Mouse (Mus musculus) kidney, adult 9 months (tissue): ENCODE measurements around the gene Ddx49.
A peak's percentile ranks its signal among the peaks of the same experiment; 100 is the strongest.

ENCODE experiments used
- DNase-seq: peaks from one replicate; pipeline ENCODE4 v3.0.0; 2022

Gene Ddx49

DNA sequence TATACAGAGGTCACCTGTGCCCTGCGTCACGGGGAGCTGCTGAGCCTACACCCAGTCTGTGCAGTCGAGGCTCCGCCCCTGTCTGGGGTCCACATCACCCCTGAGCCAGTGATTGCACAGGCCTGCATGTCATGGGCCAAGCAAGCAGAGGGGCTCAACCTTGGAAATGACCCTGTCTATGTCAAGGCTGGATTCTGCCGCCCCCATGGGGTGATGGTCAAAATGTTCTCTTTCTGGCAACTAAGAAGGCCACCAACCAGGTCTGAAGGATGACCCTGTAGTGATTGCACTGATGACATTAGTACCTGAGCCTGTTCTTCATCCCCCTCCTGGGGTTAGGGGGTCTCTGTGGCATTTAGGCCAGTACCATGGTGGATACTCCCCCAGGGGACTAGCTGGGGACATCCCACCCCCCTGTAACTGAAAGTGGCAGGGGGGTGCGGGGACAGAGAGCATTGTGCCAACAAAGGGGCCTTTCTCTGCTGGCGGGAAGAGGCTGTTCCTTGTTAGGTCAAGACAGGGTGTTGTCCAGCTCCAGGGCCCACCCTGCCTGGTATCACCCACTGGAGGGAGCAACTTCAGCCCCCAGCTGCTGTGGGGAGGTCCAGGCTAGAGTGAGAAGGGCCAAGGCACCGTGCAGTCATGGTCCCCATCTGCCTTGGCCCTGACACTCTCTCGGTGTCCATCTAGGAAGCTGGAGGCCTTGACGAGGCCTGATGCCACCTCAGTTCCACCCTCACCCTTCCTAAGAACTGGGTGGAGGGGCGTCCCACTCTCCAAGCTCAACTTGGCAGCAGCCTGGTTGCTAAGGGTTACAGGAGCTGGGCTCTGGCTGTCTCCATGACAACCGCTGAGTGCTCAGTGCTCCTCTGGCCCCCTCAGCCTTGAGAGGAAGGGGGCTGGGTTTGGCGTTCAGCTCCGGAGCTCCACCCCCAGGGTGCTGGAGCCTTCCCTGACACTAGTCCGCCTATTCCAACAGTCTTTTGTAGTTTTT, 14.5 kb upstream of the Ddx49 start:
- no peak for DNase-seq

DNA sequence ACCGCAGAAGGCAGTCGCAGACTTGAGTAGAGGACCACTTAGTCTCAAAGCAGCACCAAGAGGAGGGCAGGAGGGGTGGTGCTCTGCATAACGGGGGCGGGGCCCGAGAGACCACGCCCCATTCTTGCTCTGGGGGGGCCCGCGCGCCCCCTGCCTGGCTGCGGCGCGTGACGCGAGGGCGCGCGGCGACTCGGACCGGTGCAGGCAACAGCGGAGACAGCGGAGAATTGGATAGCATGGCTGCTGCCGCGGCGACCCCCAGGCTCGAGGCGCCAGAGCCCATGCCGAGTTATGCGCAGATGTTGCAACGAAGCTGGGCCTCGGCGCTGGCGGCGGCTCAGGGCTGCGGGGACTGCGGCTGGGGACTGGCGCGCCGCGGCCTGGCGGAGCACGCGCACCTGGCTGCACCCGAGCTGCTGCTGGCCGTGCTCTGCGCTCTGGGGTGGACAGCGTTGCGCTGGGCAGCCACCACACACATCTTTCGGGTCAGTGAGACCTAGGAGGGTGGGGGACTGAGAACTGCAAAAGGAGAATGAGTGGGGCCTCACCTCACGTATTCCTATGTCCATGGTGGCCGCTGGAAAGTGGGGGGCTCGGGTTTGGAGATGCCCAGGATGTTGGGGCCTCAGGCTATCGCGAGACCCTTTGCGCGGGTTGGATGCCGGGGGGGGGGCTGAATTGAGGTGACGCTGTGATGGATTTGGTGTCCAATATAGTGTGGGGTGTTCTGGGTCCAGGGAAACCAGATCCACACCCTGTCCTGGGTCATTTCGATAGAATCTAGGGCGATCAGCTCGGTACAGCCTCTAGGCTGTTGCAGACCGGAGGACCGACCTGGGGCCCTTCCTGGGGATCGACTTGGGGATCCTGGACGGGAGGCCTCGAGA, 13.6 kb upstream of the Ddx49 start, which contains the start of gene Cers1:
Cers1 (plus strand) TSS at position 152 of the 887 bp plus-strand sequence.
- DNase-seq, result no peak

DNA sequence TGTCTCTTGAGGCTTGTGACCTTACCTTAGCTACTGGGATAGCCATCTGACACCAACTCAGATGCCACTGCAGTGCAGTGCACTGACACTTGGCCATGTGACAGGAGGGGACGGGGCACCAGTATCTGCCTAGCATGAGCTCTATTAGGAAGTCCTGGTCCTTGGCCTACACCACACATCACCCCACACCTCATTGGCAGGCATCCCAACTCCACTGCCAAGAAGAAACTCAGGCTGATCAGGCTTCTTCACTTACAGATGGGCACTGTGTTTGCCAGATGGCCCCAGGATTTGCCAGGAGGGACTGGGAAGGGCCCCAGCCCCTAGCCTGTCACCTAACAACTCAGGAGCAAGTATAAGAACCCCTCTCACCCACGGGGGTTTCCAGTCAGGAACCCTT, 11.1 kb upstream of the Ddx49 start:
- DNase-seq, result no peak

DNA sequence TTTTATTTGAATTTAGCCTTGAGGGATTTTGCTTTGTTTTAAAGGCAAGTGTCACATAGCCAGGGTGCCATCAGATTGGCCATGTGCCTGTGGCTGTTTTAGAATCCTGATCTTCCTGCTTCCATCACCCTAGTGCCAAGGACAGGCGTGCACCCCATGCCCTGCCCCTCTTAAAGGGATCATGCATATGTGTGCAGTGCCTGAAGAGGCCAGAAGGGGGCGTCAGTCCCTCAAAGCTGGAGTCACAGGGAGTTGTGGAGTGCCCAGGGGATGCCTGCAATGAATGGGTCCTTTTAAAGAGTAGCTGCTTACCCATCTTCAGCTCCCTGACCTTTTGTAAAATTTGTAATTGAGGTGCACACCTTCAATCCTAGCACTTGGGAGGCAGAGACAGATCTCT, 7.0 kb upstream of the Ddx49 start:
- peak; percentile 39 for DNase-seq

DNA sequence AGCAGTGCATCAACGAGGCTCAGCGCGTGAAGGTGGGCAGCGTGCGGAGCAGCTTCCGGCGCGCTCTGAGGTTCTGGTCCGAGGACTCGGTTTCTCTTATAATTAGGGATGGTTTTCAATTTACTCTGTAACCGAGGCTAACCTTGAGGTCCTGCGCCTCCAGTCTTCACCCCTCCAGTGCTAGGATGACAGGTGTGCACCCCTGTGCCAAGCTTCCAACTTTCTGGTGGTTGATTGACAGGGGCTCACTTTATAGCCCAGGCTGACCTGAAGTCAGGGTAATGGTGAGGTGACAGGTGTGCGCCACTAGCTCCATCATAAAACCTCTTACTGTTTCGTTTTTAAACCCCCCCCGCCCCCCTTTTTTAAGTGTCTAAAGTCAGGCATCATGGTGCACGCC, 612 bp upstream of the Ddx49 start:
- DNase-seq, result no peak

DNA sequence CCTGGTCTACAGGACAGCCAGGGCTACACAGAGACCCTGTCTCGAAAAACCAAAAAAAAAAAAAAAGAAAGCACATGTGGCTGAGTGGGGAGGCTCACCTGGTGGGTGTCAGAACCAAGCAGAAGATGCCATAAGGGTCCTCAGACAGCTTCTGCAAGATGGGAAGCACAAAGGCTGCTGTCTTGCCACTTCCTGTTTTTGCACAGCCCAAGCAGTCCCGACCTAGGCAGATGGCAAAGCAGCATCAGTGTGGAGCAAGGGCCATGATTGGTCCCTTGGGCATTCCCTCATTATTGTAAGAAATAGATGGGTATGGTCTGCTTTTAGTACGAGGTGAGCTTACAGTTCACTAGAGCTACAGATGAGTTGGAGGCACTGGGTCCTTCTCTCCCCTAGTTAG, 1.4 kb downstream of the Ddx49 start:
- DNase-seq, result no peak

DNA sequence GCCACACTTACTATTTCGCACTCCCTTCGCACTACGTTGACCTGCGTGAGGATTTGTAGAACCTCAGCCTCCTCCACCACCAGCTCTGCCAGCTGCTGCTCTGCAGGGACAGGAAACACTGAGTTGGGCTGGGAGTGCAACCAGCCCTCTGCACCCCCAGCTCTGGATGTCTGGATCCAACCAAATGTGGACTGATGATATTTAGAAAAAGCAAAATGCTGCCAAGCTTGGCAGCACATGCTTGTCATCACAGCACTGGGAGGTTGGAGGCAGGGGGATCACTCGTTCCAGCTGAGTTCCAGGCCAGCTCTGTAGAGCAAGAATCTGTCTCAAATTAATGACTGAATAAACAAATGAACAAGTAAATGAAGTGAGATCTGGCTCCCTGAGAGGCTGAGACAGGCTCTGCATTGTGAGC, 8.3 kb downstream of the Ddx49 start:
- DNase-seq, result no peak

DNA sequence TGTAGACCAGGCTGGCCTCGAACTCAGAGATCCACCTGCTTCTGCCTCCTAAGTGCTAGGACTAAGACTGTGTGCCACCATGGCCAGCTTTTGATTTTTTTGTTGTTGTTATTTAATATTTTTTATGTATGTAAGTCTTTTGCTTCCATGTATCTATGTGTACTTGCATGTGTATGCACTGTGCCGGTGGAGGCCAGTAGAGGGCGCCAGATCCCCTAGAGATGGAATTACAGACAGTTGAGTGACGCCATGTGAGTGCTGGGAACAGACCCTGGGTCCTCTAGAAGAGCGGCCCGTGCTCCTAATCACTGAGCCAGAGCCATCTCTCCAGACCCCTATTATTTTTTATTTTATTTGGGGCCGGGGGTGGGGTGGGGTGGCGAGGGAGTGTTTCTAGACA, 15.6 kb downstream of the Ddx49 start:
- no peak for DNase-seq

DNA sequence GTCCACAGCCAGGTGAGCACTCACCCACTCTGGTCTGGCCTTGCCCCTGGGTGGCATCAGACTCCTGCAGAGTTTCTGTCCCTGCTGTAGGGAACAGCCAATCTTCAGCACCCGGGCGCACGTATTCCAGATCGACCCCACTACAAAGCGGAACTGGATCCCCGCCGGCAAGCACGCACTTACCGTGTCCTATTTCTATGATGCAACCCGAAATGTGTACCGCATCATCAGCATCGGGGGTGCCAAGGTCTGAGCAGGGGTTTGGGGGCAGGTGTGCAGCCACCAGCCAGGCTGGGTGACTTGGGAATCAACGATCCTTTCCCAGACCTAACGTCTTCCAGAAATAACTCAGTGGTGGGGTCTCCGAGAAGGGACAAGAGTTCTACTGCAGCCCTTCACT, 17.0 kb downstream of the Ddx49 start:
- DNase-seq, result no peak

DNA sequence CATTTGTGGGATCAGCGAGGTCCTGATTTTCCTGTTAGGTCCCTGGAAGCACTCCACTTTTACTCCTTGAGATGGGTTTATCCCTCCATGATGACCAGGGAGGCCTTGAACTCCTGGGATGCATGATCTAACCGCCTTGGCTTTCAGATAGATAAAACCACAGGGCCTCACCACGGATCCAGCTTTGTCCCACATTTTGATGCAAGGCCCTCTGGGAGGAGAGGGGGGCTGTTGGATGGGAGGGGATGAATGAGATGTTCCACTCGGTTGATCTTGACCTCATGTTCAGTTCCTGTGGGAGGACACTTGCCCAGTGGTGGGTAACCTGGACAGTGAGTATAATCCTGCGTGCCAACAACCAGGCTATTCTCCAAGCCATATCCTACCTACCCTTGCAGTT, 17.9 kb downstream of the Ddx49 start:
- DNase-seq, result no peak

DNA sequence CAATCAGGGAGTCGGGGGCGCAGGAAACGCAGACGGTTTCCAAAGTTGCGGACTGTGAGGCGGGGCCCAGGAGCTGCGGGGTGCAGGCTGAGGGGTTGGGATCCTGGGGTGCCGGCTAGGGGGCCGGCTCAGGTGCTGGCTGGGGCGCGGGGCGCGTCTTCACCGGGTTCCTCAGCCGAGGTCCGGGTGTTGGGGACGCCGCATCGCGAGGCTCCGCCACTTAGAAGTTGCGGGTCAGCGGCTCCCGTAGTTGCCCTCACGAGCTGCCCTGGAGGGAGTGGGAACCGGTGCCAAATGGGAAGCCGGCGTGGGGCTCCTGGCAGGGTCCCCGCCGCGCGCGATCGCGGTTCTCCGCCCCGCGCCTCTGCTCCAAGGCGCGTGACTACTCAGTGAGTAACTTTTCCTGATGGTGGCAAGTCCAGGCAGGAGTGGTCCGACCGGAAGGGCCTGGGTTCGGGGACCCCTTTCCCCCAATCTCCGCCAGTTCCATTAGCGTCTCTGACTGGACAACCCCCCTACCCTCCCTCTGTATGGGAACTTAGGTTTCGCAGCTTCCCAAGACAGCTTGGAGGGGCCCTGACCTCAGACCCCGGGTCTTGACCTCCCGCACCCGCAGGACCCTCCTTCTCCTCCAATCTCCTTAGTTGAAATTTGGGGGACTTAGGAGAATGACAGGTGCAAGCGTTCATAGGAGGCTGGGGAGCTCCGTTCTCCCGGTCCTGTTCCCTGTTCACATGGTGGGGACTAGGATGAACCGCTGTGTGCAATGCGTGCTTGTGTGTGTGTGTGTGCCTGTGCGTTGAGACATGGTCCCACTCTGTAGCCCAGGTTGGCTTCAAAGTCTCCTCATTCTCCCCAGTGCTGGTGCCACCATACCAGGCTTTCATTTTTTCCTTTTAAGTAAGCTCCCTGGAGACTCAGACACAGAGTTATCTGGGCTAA, 18.9 kb downstream of the Ddx49 start:
- no peak for DNase-seq

DNA sequence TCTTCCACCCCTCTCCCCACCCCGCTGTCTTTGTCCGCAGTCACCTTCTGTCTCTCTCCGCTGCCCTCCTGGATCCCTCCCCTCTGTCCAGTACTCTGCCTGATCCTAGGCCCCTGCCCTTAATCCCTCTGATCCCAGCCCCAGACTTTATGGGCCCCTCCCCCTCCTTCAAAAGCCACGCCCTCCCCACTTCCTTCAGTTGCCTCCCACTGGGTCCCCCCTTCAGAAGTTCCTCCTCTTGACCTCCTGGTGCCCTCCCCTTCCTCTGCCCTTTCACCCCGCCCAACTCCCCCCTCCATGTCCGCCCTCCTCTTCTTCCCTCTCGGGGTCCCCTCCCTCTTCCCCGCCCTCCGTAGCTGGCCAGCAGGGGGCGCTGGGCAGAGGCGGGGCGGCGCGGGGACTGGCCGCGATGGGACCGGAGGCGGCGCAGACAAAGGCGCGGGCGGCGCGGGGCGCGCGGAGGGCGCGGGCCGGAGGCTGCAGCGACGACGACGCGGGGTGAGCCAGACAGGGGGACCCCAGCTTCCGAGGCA, 19.6 kb downstream of the Ddx49 start, which contains the start of gene Homer3:
Homer3 (plus strand) TSS at position 225 of the 533 bp plus-strand sequence.
- peak; percentile 92 for DNase-seq

DNA sequence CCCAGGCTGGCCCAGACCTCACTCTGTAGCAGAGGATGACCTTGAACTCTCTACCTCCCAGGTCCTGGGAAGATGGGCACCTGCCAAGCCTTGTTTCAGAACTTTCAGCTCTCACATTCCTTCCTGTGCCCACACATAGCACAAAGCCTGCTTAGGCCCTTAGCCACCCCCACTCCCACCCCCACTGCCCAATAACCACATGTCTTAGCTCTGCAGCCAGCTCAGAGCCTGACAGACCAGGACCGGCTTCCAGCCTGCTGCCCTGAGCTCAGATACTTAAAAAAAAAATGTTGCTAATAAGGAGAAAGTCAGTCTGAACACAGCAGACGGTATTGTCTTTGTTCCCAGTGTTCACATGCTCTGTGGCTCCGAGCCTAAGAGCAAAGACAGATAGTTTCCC, 21.3 kb downstream of the Ddx49 start:
- DNase-seq, result no peak

DNA sequence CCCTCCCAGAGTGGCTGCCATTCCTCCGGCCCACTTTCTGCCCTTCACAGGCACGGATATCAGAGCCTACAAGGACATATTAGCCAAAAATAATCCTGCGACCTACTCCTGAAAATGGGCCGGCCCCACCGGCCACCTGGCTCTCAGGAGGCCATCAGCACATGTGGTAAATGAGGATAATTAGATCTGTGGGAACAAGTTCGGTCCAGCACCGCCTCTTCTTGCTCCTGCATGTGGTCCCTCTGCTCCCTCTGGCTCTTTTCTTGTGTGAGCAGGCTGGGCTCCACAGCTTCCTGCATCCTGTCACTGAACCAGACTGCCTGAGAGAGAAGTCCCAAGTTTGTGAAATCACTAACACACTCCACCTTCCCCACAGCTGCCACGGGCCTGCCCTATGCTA, 23.0 kb downstream of the Ddx49 start:
- DNase-seq, result no peak

DNA sequence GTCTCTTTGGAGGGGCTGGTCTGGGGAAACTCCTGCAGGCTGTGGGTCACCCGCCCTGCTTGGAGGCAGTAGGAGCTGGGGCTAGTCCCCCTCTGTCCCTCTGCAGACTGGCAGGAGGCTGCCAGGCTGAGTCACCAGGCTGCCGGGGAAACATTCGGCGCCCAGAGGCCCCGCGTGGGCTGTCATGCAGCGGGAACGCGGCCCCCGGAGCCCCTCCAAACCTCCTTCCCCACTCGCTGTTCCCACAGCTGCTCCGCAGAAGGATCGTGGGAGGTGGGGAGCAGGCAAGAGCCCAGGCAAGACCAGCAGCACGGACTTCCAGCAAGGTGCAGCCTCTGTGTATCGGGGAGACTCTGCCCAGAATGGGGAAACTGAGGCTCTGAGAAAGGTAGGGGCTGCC, 24.1 kb downstream of the Ddx49 start:
- DNase-seq, result no peak

DNA sequence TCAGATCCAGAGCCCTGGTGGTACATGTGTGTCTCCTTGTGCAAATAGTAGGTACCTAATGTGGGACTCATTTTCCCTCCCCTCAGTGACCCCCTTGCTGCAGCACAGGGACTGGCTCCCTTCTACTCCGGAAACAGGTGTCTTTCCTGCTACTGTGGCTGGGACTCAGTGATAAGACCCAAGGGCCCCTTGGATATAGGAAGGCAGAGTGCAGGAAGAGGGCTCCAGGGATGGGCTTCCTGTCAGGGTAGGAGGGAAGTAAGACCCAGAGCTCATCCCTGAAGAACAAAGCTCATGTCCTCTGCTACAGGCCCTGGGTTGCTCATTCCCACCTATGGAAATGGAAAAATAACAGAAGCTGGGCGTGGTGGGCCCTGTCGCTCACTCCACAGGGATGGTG, 25.8 kb downstream of the Ddx49 start:
- DNase-seq, result peak; percentile 39

DNA sequence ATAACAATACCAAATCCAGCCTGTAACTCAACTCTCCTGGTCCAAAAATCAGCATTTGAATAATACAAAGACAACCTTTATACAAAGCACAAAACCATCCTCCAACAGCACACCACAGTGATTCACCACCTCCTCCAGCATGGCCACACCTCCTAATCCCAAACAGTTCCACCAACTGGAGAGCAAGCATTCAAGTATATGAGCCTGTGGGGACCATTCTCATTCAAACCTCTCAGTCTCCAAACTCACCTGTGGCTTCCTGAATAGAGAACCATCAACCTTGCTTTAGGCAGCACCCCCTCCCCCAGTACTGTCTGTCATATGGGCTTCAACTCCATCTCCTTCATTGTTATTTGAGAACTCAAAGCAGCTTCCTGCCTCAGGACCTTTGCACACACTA, 27.9 kb downstream of the Ddx49 start:
- DNase-seq, result no peak

DNA sequence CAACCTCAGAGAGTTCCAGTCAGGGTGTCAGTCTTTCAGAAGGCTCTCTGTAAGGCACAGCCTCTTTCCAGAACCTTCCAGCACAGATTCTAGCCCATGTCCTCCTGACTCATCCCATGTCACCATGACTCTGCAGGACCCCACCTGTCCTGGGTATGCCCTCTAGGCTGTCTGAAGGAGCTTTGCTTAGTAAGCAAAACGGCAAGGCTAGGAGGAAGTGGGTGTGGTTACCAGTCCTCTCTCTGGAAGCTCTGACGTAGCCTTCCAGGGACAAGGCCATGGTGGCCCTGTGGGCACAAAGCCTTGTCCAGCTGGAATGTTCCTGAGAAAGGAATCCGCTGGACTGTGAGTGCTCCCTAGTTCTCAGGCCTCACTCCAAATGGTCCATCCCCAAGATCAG, 29.3 kb downstream of the Ddx49 start:
- DNase-seq, result peak; percentile 50

DNA sequence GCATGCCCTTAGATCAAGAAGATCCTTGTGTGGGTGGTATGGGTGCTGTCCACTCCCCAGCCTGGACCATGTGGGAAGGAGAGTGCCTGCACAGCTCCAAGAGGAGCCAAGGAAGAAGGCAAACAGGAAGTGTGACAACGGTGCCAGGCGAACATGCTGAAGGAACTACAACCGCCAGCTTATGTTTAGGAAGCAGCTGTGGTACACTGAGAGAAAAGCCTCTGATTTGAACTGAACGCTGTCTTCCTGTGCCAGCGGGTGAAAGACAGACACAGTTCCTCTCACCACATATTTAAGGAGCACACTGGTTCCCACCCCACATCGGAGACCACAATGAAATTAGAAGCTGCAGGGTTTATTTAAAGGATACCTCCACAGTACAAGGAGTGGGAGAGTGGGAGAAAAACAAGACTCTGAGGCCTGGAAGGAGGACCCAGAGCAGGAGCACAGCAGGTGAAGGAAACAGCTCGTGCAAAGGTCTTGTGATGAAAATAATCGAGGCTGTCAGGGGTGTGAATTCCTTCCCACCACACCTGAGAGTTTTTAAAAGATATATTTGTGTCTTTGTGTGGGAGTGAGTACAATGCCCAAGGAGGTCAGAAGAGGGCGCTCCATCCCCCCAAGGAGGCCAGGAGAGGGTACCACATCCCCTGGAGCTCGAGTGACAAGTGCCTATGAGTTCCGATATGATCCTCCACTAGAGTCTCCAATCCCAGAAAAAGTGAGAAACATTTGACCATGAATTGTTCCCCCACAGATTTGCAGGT, 33.3 kb downstream of the Ddx49 start:
- peak; percentile 26 for DNase-seq

DNA sequence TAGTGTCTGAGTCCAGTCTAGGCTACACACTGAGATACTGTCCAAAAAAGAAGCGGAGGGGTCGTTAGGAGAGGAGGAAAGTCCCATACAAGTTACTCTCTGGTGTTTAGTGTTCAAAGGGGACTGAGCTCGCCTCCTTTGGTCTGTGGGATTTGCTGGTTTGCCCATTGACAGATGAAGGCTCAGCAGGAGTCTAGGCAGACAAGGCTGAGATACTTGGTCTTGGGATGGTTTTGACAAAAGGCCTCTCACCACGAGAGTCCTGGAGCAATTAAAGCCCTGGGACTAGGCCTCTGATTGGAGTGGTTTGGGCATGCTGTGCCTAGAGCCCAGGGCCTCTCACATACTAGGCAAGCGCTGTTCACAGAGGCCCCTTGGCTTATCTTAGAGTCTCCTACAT, 34.0 kb downstream of the Ddx49 start:
- no peak for DNase-seq

DNA sequence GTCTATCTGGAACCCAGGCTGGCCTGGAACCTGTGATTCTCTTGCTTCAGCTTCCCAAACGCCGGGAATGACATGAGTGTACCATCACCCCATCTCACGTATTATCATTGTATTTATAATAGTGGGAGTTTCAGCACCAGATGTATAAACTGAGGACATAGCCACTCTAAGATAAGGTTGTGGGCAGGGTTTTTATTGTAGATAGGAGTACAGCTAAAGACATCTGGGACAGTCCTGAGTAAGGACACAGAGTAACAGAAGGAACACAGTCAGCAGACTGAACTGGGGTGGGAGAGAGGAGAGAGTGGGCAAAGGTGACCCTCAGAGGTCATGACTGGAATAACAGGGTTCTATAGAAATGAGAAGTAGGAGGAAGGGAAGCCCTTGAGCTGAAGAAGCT, 34.6 kb downstream of the Ddx49 start:
- DNase-seq, result no peak
